Mouse (Mus musculus): ENCODE measurements around the gene Gpatch11.
"Not testable (repeated sequence)": the region's sequence is repeated elsewhere in the genome, so short reads cannot be mapped to it uniquely, and the experiment has no call there.

Gpatch11 gene

DNA sequence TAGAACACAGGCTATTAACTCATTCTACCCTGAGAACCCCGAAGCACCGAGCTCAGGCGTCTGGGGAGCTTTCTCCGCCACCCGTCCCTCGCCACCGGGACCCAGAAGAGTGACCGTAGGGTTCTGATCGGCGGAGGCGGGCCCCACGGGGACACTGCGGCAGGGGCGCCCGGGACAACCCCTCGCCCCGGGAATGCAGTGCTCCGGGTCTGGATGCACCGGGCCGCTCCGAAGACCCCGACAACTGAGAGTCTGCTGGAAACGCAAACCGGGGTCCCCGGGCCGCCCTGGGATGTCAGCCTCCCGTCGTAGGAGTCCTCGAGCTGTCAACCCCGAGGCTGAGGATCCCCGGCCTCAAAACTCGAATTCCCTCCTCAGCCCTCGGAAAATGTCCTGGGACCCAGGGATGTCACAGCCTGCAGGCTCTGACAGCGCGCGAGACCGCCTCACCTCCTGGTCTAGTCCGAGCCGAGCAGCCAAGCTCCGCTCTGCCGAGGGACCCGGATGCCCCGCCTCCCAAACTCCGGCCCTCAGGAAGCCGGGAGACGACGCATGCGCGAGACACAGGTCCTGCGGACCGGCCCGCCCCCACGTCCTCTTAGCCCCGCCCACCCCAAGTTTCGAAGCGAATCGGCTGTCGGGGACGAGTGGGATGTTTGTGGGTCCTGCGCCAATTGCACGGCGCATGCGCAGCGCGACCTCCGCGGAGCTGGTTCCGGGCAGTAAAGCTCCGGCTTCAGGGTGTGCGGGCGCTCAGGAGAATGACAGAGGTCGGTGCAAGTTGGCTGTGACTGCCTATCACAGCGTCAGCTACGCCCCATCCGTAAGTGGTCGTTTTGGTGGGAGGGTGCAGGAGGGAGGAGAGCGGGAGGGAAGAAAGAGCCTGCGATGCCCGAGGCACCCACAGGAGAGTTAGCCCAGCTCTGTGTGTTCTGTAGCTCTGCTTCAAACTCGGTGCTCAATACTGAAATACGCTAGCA lies at the start of gene Gpatch11, which contains the start of gene Heatr5b:
Gene Gpatch11 (plus strand): TSS at position 712 of the 980 bp plus-strand sequence.
Gene Heatr5b (minus strand): TSS at position 509 of the 980 bp plus-strand sequence.
- DNase-seq (ENCODE audit: low read depth): peak; percentile 95

DNA sequence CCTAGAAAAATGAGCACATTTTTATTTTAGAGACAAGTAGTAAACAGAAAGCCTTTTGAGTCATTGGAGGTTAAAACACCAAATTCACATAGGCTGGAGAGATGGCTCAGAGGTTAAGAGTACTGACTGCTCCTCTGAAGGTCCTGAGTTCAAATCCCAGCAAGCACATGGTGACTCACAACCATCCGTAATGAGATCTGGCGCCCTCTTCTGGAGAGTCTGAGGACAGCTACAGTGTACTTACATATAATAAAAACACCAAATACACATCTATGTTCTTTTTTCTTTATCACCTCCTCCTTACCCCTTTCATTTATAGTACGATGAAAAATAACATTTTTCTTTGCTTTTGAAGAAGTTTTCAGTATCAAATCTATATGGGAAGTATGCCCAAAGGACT lies 47.1 kb upstream of the Gpatch11 start:
- DNase-seq (ENCODE audit: low read depth): not testable (repeated sequence)

DNA sequence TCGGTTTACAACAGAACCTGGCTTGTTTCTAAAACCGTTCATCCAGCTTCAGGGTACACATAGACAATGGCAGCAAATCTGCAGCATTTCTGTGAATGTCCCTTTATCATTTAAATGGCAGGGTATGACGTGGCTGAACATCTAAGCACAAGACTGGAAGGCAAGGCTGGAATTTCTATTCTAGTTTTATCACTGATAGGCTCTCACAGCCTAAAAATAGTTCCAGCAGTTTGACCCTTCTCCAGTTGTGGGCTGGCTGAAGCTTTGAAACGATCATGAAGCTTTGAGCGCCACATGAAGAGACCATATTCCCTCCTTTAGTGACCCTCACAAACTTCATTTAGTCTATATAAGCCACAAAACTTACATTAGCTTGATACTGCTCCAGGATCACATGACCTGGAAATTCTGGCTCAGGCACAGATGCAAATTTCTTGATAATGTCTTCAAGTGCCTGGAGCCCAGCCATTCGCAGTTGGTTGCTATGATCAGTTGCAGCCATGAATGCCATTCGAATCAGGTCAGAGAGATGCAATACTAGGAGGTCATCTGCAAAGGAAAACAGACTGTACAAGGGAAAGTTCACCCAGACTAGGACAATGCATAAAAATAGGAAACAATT lies 44.2 kb upstream of the Gpatch11 start:
- no peak for DNase-seq (ENCODE audit: low read depth)

GRCm38 (mm10) chr17:78791690-78792070 lies 43.7 kb upstream of the Gpatch11 start:
- no peak for DNase-seq (ENCODE audit: low read depth)

- DNase-seq (ENCODE audit: low read depth): no peak
Measured at GRCm38 (mm10) chr17:78792122-78792521, 43.2 kb upstream of the Gpatch11 start.

DNA sequence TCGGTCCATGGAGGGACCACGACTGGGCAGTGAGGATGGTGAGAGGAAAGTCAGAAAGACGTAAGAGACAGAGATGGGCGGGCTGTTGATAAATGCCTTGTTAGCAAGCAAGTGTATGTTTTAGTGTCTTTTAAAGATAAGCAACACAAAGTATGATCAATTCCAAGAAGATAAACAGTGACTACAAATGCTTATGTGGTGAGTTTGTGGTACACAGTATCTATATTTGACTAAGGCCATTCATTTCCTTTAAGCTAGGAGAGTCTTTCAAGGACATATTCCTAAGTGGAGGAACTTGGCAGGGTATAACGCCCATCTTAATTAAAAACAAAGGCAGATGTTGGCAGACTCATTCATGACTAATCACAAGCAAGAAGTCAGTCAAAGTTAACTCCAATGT lies 41.0 kb upstream of the Gpatch11 start:
- DNase-seq (ENCODE audit: low read depth): peak; percentile 36

DNA sequence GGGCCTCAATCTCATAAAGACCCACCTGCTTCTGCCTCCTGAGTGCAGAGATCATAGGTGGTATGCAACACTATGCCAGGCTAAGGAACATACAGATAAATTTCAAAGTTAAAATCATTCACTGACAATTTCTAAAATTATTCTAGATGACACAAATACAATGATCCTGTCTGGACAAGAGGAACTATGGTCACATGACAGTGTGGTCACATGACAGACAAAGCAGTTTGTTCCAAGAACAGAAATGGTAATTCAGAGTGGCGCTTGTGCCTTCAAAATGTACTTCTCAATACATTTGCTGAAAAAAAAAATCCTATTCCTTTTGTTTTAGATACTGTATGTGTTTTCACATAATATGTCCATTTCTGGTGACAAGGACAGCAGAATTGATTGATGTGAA lies 38.1 kb upstream of the Gpatch11 start:
- peak; percentile 6 for DNase-seq (ENCODE audit: low read depth)

DNA sequence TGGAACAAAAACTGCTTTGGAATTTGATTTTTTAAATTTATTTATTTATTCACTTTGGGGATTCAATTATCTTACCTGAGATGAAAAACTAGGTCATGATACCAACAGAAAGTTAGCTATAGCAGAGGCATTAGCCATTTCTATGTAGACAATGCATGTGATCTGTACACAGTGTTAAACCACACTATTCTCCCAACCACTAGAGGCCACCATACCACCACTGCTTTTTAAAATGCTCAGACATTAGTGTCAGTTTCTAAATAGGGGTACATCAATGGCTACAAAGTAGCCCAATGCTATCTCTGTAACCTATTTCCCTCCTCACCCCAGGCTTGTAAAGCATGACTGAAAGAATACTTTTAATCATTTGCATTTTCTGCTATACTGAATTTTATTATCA lies 26.3 kb upstream of the Gpatch11 start:
- DNase-seq (ENCODE audit: low read depth): peak; percentile 35

DNA sequence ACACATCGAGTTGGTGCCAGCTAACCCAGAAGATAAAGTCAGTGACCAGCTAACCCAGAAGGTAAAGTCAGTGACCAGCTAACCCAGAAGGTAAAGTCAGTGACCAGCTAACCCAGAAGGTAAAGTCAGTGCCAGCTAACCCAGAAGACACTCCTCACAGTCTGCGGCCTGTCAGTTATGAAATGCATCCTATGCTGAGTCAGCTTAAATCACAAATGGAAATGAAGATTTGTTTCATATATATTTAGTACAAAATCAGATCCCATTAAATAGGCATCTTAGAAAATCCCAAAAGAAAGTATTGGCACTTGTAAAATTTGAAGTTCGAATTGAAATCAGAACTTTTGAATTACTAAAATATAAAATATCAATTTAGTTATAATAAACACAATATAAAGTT lies 25.8 kb upstream of the Gpatch11 start:
- no peak for DNase-seq (ENCODE audit: low read depth)

DNA sequence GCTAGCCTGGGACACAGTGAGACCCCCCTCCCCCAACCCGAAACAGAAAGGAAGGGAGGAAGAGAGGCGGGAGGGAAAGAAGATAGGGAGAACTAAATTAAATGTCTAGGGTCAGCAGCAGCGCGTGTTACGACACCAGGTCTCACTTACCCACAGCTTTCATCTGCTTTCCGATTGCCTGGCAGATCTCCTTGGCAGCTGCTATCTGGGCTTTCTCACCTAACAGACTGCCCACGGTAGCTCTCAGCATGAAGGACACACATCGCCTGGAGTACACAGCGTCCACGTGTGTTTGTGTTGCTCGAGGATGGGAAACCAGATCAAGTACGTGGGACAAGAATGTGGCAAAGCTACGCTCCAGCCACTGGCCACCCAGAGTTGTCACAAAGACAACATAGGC lies 11.0 kb upstream of the Gpatch11 start:
- no peak for DNase-seq (ENCODE audit: low read depth)

- peak; percentile 50 for DNase-seq (ENCODE audit: low read depth)
Measured at GRCm38 (mm10) chr17:78836056-78836455, 689 bp downstream of the Gpatch11 start.

DNA sequence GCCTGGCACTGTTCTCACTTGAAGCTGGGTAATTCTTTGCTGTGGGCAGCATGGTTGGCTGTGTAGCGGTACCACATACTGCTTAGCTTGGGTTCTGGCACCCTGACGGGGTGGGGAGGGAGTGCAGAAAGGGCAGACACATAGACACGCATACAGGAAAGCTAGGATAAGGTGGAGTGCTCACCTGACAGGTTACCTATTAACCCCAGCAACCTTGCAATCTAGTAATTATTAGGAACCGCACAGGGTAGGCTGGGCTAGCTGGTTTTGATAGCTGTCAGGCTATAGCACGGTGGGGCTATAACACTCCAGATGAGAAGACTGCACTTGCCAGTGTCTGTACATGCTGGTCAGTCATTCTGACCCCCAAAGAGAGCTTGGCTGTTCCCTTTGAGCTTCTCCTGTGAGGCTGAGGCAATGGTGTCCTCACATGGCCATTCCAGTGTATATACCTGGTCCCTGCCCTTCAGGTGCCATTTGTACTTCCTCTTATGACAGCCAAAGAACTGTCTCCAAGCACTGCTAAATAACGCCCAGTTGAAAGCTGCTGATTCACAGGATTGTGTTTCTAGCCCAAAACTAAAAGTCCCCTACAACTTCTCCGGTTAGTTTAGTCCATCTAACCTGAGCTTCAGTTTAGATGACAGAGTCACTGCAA lies 7.0 kb downstream of the Gpatch11 start:
- no peak for DNase-seq (ENCODE audit: low read depth)

GRCm38 (mm10) chr17:78856243-78856642 lies 20.9 kb downstream of the Gpatch11 start:
- DNase-seq (ENCODE audit: low read depth): no peak

- DNase-seq (ENCODE audit: low read depth): no peak
Measured at GRCm38 (mm10) chr17:78873886-78874285, 38.5 kb downstream of the Gpatch11 start.

- peak; percentile 54 for DNase-seq (ENCODE audit: low read depth)
Measured at GRCm38 (mm10) chr17:78881878-78882304, 46.5 kb downstream of the Gpatch11 start.

DNA sequence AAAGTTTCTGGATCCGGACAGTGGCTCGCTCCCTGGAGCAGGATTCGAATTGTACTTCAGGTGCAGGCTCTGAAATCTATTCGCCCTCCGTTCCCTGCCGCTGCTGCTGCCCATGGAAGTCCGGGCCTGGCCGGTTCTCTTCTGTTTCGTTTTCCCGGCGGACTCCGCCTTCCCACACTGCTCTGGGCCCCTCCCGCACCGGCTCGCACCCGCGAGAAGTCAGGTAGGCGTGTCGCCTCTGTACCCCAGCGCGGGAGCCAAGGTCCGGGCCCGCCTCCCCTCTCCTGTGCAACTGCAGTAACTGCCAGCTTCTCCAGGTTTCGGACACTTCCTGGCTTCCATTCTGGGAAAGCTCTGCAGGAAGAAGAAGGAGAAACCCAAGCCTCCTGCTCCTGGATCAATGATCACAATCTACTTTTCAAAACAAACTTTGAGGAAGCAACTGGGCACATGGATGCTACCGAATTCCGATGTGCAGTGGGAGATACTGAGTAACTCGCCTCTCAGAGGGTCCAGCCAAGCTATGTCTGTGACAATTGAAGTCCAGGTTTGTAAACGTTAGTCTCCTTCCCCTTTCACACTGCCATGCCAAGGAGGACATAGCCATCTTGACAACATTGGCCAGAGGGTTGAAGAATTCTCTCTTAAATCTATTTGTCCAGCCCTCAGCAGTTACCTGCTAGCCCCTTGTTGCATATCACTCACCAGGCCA lies 47.2 kb downstream of the Gpatch11 start, which contains the start of gene Eif2ak2:
Gene Eif2ak2 (minus strand): TSS at position 173 of the 712 bp plus-strand sequence.
- peak; percentile 77 for DNase-seq (ENCODE audit: low read depth)

- DNase-seq (ENCODE audit: low read depth): no peak
Measured at GRCm38 (mm10) chr17:78883291-78883690, 47.9 kb downstream of the Gpatch11 start.

GRCm38 (mm10) chr17:78885286-78886065 lies 50.1 kb downstream of the Gpatch11 start:
- no peak for DNase-seq (ENCODE audit: low read depth)

DNA sequence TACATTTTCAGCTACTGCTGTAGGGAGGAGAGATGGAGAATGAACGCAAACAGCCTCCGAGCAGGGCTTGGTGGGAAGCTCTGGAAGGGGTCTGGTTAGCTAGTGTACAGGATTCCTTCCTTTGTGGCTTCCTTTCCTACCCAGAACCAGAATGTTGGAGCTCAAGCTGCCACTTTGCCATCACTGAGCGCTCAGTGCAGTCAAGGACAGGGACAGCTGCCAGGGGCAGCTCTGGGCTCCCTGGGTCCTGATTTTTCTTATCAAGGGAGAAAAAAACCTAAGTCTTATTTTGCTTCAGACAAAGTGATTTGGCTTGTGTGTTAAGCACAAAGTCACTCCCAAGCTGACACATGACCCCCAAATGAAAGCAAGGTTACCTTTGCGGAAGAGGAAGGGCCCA lies 53.2 kb downstream of the Gpatch11 start:
- no peak for DNase-seq (ENCODE audit: low read depth)

GRCm38 (mm10) chr17:78889184-78889583 lies 53.8 kb downstream of the Gpatch11 start:
- DNase-seq (ENCODE audit: low read depth): no peak

- DNase-seq (ENCODE audit: low read depth): peak; percentile 36
Measured at GRCm38 (mm10) chr17:78891020-78891419, 55.7 kb downstream of the Gpatch11 start.
